Mouse (Mus musculus) MEL (cell line): ENCODE results near the gene Slc6a20b. TPM values are rescaled to one million over a fixed set of nuclear protein-coding genes. Genes with fewer than 3 reads are reported as not detected.

Experiments
- DNase-seq: peaks from one replicate; pipeline ENCODE4 v3.0.0; 2011; ENCODE audit warnings: low read depth, low spot score
- H3K27ac ChIP-seq: 2 replicates; pipeline ENCODE4 v1.5.1; 2012; ENCODE audit warnings: low read depth, mild to moderate bottlenecking, control low read depth, low read length, moderate library complexity; ENCODE audit not compliant: control insufficient read depth
- H3K27me3 ChIP-seq, 2 experiments: fragments of 150-350 bp in 1 of 2; sonication (generic) in 1 of 2; 2 replicates each; pipeline ENCODE4 v1.6.1; 2012; ENCODE audit warnings: low read length in 2 of 2, mild to moderate bottlenecking in 2 of 2, improper control_type of control experiment in 1 of 2, moderate library complexity in 1 of 2; ENCODE audit not compliant: insufficient read depth in 2 of 2, control insufficient read depth in 1 of 2
- H3K36me3 ChIP-seq, 2 experiments: 2 replicates each; pipeline ENCODE4 v1.6.1; 2012 to 2014; ENCODE audit warnings: low read length in 2 of 2, improper control_type of control experiment in 1 of 2, inconsistent platforms in 1 of 2, mild to moderate bottlenecking in 1 of 2; ENCODE audit not compliant: insufficient read depth in 2 of 2, control insufficient read depth in 1 of 2
- H3K4me1 ChIP-seq, 2 experiments: fragments of 150-350 bp in 1 of 2; sonication (generic) in 1 of 2; 2 replicates each; pipeline ENCODE4 v1.6.1; 2012; ENCODE audit warnings: low read length in 2 of 2, improper control_type of control experiment in 1 of 2, mild to moderate bottlenecking in 1 of 2; ENCODE audit not compliant: insufficient read depth in 2 of 2, control insufficient read depth in 1 of 2
- H3K4me3 ChIP-seq, 2 experiments: fragments of 150-350 bp in 1 of 2; sonication (generic) in 1 of 2; 2 replicates each; pipeline ENCODE4 v1.5.1; 2012; ENCODE audit warnings: low read depth in 2 of 2, low read length in 2 of 2, mild to moderate bottlenecking in 2 of 2, moderate library complexity in 2 of 2, control low read depth in 1 of 2, improper control_type of control experiment in 1 of 2; ENCODE audit not compliant: control insufficient read depth in 1 of 2, insufficient read depth in 1 of 2
- H3K79me2 ChIP-seq: 2 replicates; pipeline ENCODE4 v1.6.1; 2012; ENCODE audit warnings: mild to moderate bottlenecking, low read length, moderate library complexity; ENCODE audit not compliant: control insufficient read depth, poor library complexity, insufficient read depth
- H3K9ac ChIP-seq: 2 replicates; pipeline ENCODE4 v1.6.1; 2012; ENCODE audit warnings: low read depth, mild to moderate bottlenecking, control low read depth, low read length, moderate library complexity; ENCODE audit not compliant: control insufficient read depth, poor library complexity, severe bottlenecking
- H3K9me3 ChIP-seq: fragments of 150-350 bp; sonication (generic); replicated peaks from 2 replicates; pipeline ENCODE4 v1.6.1; 2012; ENCODE audit warnings: mild to moderate bottlenecking, low read length, improper control_type of control experiment, moderate library complexity; ENCODE audit not compliant: insufficient read depth
- BHLHE40 ChIP-seq: IDR thresholded peaks from 2 replicates; pipeline ENCODE4 v1.6.1; 2012; ENCODE audit warnings: low read depth, mild to moderate bottlenecking, inconsistent platforms, low read length, improper control_type of control experiment, borderline replicate concordance
- CHD1 ChIP-seq: IDR thresholded peaks from 2 replicates; pipeline ENCODE4 v1.6.1; 2012; ENCODE audit warnings: low read depth, mild to moderate bottlenecking, inconsistent platforms, low read length, improper control_type of control experiment
- CHD2 ChIP-seq: IDR thresholded peaks from 2 replicates; pipeline ENCODE4 v1.6.1; 2011; ENCODE audit warnings: low read length, improper control_type of control experiment
- CTCF ChIP-seq, 3 experiments: IDR thresholded peaks in 2 of 3; conservative IDR thresholded peaks in 1 of 3; 2 replicates each; pipeline ENCODE4 v1.5.1; 2011 to 2012; ENCODE audit warnings: low read length in 3 of 3, low read depth in 2 of 3, mild to moderate bottlenecking in 2 of 3, improper control_type of control experiment in 1 of 3, inconsistent platforms in 1 of 3, mixed read lengths in 1 of 3, moderate library complexity in 1 of 3; ENCODE audit not compliant: control insufficient read depth in 1 of 3, insufficient read depth in 1 of 3, poor library complexity in 1 of 3, severe bottlenecking in 1 of 3
- ELF1 ChIP-seq: IDR thresholded peaks from 2 replicates; pipeline ENCODE4 v1.6.1; 2014; ENCODE audit warnings: low read depth, mild to moderate bottlenecking, inconsistent platforms, low read length, improper control_type of control experiment, moderate library complexity
- EP300 ChIP-seq, 2 experiments: IDR thresholded peaks; 2 replicates each; pipeline ENCODE4 v1.6.1; 2011; ENCODE audit warnings: improper control_type of control experiment in 2 of 2, low read length in 2 of 2, low read depth in 1 of 2, mild to moderate bottlenecking in 1 of 2
- ETS1 ChIP-seq: IDR thresholded peaks from 2 replicates; pipeline ENCODE4 v1.6.1; 2012; ENCODE audit warnings: low read depth, mild to moderate bottlenecking, inconsistent platforms, low read length, improper control_type of control experiment, moderate library complexity
- GABPA ChIP-seq: IDR thresholded peaks from 2 replicates; pipeline ENCODE4 v1.6.1; 2012; ENCODE audit warnings: low read depth, mild to moderate bottlenecking, inconsistent platforms, low read length, improper control_type of control experiment, moderate library complexity
- HCFC1 ChIP-seq: IDR thresholded peaks from 2 replicates; pipeline ENCODE4 v1.6.1; 2012; ENCODE audit warnings: low read depth, mild to moderate bottlenecking, inconsistent platforms, low read length, improper control_type of control experiment, moderate library complexity
- JUND ChIP-seq: IDR thresholded peaks from 2 replicates; pipeline ENCODE4 v1.6.1; 2011; ENCODE audit warnings: low read depth, mild to moderate bottlenecking, improper control_type of control experiment, low read length
- MAZ ChIP-seq: IDR thresholded peaks from 2 replicates; pipeline ENCODE4 v1.6.1; 2012; ENCODE audit warnings: low read depth, mild to moderate bottlenecking, inconsistent platforms, low read length, improper control_type of control experiment
- MEF2A ChIP-seq: IDR thresholded peaks from 2 replicates; pipeline ENCODE4 v1.6.1; 2014; ENCODE audit warnings: low read depth, mild to moderate bottlenecking, inconsistent platforms, low read length, improper control_type of control experiment; ENCODE audit not compliant: poor library complexity, insufficient replicate concordance, severe bottlenecking; ENCODE audit errors: extremely low read depth
- MXI1 ChIP-seq: IDR thresholded peaks from 2 replicates; pipeline ENCODE4 v1.6.1; 2011; ENCODE audit warnings: mild to moderate bottlenecking, low read depth, low read length, improper control_type of control experiment
- MYB ChIP-seq: IDR thresholded peaks from 2 replicates; pipeline ENCODE4 v1.6.1; 2011; ENCODE audit warnings: mild to moderate bottlenecking, low read depth, low read length, improper control_type of control experiment
- POLR2AphosphoS2 ChIP-seq: IDR thresholded peaks from 2 replicates; pipeline ENCODE4 v1.6.1; 2011; ENCODE audit warnings: low read length, improper control_type of control experiment
- POLR2AphosphoS5 ChIP-seq: IDR thresholded peaks from 2 replicates; pipeline ENCODE4 v1.6.1; 2012; ENCODE audit warnings: low read depth, borderline replicate concordance, mild to moderate bottlenecking, inconsistent platforms, low read length, moderate library complexity, mixed read lengths
- RAD21 ChIP-seq: IDR thresholded peaks from 2 replicates; pipeline ENCODE4 v1.6.1; 2011; ENCODE audit warnings: mild to moderate bottlenecking, low read depth, low read length, improper control_type of control experiment
- RCOR1 ChIP-seq: IDR thresholded peaks from 2 replicates; pipeline ENCODE4 v1.6.1; 2012; ENCODE audit warnings: low read depth, mild to moderate bottlenecking, inconsistent platforms, low read length, improper control_type of control experiment
- TBP ChIP-seq: IDR thresholded peaks from 2 replicates; pipeline ENCODE4 v1.8.0; 2011; ENCODE audit warnings: low read depth, low read length, improper control_type of control experiment
- UBTF ChIP-seq: IDR thresholded peaks from 2 replicates; pipeline ENCODE4 v1.6.1; 2012; ENCODE audit warnings: low read depth, mild to moderate bottlenecking, inconsistent platforms, low read length, improper control_type of control experiment, moderate library complexity, borderline replicate concordance; ENCODE audit not compliant: insufficient read depth
- USF2 ChIP-seq, 2 experiments: IDR thresholded peaks; 2 replicates each; pipeline ENCODE4 v1.6.1; 2011 to 2012; ENCODE audit warnings: improper control_type of control experiment in 2 of 2, low read length in 2 of 2, borderline replicate concordance in 1 of 2, inconsistent platforms in 1 of 2, low read depth in 1 of 2, mild to moderate bottlenecking in 1 of 2; ENCODE audit not compliant: insufficient read depth in 1 of 2
- ZKSCAN1 ChIP-seq: IDR thresholded peaks from 2 replicates; pipeline ENCODE4 v1.6.1; 2012; ENCODE audit warnings: low read depth, mild to moderate bottlenecking, inconsistent platforms, low read length, improper control_type of control experiment, moderate library complexity
- ZNF384 ChIP-seq: IDR thresholded peaks from 2 replicates; pipeline ENCODE4 v1.6.1; 2012; ENCODE audit warnings: low read depth, mild to moderate bottlenecking, inconsistent platforms, low read length, improper control_type of control experiment
- polyA plus RNA-seq, 2 experiments: library from polyadenylated mRNA; stranded (reverse) in 1 of 2; unstranded in 1 of 2; fragments of >175 nt in 1 of 2; fragments of >200 nt in 1 of 2; gene quantifications; 2 replicates each; pipeline versions ENCODE4 v1.2.1 to v1.2.4; 2012; ENCODE audit warnings: low replicate concordance in 2 of 2, low read depth in 1 of 2; ENCODE audit not compliant: insufficient read length in 2 of 2, insufficient read depth in 1 of 2, missing spikeins in 1 of 2
- total RNA-seq: library from RNA; depleted of rRNA; stranded (reverse); fragments of 300-350 nt; gene quantifications from 2 replicates; pipeline ENCODE4 v1.2.3, GENCODE M21; 2012

The Slc6a20b gene
- total and polyA plus RNA-seq, 3 experiments = 0.01 to 0.35 TPM; not detected in 1

- TF ChIP-seq UBTF = no peak
- peak; percentile 87 for TF ChIP-seq RAD21
- no peak for TF ChIP-seq POLR2AphosphoS2
- peak; percentile 78 for TF ChIP-seq ETS1
- no peak for TF ChIP-seq ELF1
- no peak for TF ChIP-seq RCOR1
- no peak for TF ChIP-seq GABPA
- no peak for TF ChIP-seq MAZ
- no peak for TF ChIP-seq CHD2
- no peak for TF ChIP-seq BHLHE40
- no peak for TF ChIP-seq CHD1
- TF ChIP-seq POLR2AphosphoS5 = no peak
These were observed 6.3 kb upstream of the Slc6a20b start (continued) for GRCm38 (mm10) chr9:123638668-123639089.

GRCm38 (mm10) chr9:123638231-123638630, 5.9 kb upstream of the Slc6a20b start:
- Histone ChIP-seq H3K27ac (no peak overlapping the region), H3K79me2 (no peaks in the 10 kb centered on the region), H3K9ac (no peak overlapping the region), H3K36me3 (peaks cover 0 to 9% of the 10 kb centered on the region in 2 experiments; a peak in 2 of 4 replicates), H3K4me3 (no peak overlapping the region), H3K9me3 (no peaks in the 10 kb centered on the region), H3K27me3 (no peaks in the 10 kb centered on the region; a peak in 1 of 4 replicates), H3K4me1 (peaks cover 9 to 20% of the 10 kb centered on the region in 2 experiments)
- no peak for TF ChIP-seq RAD21
- TF ChIP-seq MYB = no peak
- DNase-seq = no peak

- H3K27ac ChIP-seq = no peak overlapping the region
- H3K79me2 ChIP-seq = no peaks in the 10 kb centered on the region
- H3K27me3 ChIP-seq = no peaks in the 10 kb centered on the region; a peak in 2 of 4 replicates
- H3K36me3 ChIP-seq = peaks cover 0 to 9% of the 10 kb centered on the region in 2 experiments; a peak in 2 of 4 replicates
- peaks cover 9 to 17% of the 10 kb centered on the region in 2 experiments for H3K4me1 ChIP-seq
- no peak overlapping the region for H3K4me3 ChIP-seq
- no peak overlapping the region for H3K9ac ChIP-seq
- DNase-seq = no peak
- no peaks in the 10 kb centered on the region for H3K9me3 ChIP-seq
- TF ChIP-seq MYB = no peak
- no peak for TF ChIP-seq HCFC1
- no peak for TF ChIP-seq CTCF (IDR thresholded peaks at IDR 0.05 in 2 of 3, conservative IDR thresholded peaks at IDR 0.05 in 1 of 3; ENCODE audit: control insufficient read depth in 1 of 3, insufficient read depth in 1 of 3, low read depth in 2 of 3, low read length in 3 of 3, poor library complexity in 1 of 3, severe bottlenecking in 1 of 3)
- no peak for TF ChIP-seq ZKSCAN1
- TF ChIP-seq BHLHE40 = no peak
- no peak for TF ChIP-seq CHD1
- TF ChIP-seq JUND = no peak
- no peak for TF ChIP-seq ZNF384
- TF ChIP-seq TBP = no peak
- no peak for TF ChIP-seq EP300 (IDR thresholded peaks at IDR 0.05; ENCODE audit: low read depth in 1 of 2, low read length in 2 of 2)
- TF ChIP-seq MEF2A = no peak
- no peak for TF ChIP-seq ETS1
- no peak for TF ChIP-seq MXI1
- TF ChIP-seq USF2 (IDR thresholded peaks at IDR 0.05; ENCODE audit: borderline replicate concordance in 1 of 2, insufficient read depth in 1 of 2, low read depth in 1 of 2, low read length in 2 of 2) = no peak
These were observed 4.4 kb upstream of the Slc6a20b start for GRCm38 (mm10) chr9:123636771-123637170.
